Mouse (Mus musculus): ENCODE measurements around the gene Exph5.

DNA sequence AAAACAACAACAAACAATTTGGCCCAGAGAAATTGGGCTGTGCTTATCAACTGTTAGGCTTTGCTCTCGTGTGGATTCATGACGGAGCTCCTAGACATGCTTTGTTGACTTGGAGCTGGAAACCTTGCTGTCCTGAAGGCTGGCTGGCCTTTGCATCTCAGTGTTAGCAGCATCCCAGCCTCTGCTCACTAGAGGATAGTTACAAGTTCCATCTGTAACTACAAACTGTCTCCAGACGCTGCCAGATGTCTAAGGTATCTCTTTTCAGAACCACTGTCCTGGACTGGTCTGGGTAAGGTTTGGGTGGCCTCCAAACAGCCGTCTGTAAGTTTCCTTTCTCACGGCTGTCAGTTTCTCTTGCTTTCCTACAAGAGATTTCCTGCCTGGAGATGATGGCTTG lies 33.4 kb upstream of the Exph5 start:
- no peak for TF ChIP-seq POLR2A (IDR thresholded peaks at IDR 0.05; ENCODE audit: low read depth, low read length)
- no peak for TF ChIP-seq CTCF (IDR thresholded peaks at IDR 0.05; ENCODE audit: extremely low read depth, insufficient read length, insufficient replicate concordance, low read depth, low read length)
